Mouse (Mus musculus) right cerebral cortex, adult 18-20 months (tissue): ENCODE results near the gene Pld1.

Source experiments
- DNase-seq: peaks from one replicate; pipeline ENCODE4 v3.0.0; 2022; ENCODE audit warnings: mixed read lengths

Gene Pld1

DNA sequence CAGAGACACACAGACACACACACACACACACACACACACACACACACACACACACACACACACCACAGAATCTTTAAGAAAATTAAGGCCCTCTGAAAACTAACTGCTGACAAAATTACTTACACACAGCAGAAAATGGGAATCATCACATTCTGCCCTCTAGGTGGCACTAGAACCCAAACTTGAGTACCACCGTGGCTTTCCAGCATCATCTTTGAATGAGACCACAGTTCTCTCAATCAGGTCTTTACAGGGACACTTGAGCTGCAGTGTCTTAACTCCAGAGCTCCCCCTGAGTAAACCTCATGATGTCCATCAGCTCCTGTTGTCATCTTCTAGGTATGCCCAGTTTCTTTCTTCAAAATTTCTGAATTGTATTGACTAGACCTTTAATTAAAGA, 227.1 kb downstream of the Pld1 start:
- peak; percentile 71 for DNase-seq

DNA sequence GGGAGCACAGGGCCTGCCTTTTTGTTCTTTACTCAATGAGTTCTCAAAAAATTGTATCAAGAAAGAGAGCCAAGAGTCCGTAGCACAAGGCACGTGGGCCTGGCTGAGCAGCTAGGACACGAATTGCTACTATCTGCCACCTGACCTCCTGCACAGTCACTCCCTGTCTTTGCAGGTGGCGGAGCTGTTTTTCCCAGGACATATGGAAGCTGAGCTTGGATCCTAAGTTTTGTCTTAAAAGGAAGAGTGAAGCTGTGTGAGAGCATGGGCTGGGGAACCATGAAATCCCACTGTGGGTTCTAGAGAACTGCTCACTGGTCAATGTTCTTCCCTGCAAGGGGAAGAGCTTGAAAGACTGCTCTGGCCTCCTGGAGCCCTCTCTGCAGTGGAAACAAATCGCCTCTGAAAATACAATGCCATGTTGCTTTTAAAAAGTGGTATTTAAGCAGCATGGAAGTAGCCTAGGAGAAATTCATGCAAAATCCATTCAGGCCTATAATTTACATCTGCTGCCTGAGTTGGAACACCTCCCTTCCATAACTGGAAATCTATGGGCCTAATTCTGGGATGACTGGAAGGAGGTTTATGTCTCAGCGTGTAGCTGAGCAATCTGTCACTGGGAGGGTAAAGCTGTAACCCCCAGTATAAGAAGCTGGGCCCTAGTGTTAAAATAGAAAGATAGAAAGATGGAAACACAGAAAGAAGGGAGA, 229.5 kb downstream of the Pld1 start:
- DNase-seq, result no peak

DNA sequence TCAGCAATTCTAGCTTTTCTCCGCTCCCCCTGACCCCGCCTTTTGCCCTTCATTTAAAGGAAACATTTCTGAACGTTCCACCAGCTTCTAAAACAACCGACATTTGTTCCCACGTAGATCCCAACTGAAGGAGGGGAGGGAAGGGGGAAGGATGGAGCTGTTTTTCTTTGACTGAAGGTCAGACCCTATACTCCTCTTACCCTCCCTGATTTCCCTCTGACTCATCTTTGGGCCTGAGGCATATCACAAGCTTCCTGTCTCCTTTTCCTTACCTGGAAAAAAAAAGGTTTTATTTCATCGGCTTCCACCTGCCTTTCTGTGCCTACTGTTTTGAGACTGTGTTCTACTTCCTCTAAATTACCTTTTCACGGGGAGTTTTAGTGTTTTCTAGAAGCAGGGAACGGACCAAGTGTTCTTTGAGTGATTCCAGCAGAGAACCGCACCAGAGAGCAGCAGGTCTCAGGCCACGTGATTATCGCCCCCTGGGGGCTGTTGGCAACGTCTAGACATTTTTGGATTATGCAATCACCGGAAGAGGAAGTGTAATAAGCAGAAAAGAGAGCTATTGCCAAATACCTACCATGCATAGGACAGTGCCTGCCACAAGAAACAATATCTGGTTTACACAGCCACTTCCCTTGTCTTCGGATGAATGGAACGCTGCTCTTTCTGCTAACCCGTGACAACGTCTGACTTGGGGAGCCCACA, 232.6 kb downstream of the Pld1 start:
- DNase-seq, result peak; percentile 17

- peak; percentile 94 for DNase-seq
Observed at GRCm38 (mm10) chr3:28175997-28176967, 237.8 kb downstream of the Pld1 start.

DNA sequence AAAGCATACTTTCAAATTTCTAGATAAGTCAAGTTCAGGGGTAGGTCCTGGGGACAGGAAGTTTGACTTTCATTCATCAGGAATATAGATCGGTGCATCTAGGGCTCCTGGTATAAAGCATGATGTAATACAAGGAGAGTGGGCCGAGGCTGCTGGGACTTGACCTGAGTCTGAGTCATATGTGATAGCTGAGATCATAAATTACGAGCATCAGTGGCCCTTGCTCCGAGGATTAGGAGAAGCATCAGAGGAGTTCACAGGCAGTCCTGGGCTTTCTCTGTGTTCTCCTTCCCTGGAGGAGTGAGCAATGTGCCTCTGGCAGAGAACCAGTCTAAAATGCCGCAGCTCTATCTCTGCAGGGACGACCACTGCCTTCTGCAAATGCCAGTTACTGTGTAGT, 239.8 kb downstream of the Pld1 start:
- no peak for DNase-seq
